Mouse (Mus musculus) urinary bladder, postnatal 25 days (tissue): ENCODE results near the gene Ttc21b.

Source experiments
- DNase-seq: peaks from one replicate; pipeline ENCODE4 v3.0.0; 2022; ENCODE audit warnings: low spot score

Ttc21b gene

DNA sequence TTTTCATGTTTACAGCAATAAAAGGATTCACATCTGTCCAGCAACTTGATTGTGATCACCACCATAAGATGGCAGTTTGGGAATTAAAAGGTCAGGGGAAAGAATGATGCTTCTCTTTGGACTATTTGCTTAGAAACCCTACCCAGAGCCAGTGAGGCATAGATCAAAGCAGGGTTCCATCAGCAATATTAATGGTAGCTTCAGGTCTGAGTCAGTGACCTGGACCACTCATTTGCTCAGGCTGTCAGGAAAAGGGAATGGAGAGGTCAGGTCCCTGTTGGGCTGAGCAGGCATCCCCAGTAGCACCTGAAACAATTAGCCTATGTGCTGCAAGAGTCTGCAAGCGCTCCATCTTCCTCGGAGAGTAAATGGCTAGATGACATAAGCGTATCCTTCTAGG lies 84.8 kb downstream of the Ttc21b start:
- no peak for DNase-seq

DNA sequence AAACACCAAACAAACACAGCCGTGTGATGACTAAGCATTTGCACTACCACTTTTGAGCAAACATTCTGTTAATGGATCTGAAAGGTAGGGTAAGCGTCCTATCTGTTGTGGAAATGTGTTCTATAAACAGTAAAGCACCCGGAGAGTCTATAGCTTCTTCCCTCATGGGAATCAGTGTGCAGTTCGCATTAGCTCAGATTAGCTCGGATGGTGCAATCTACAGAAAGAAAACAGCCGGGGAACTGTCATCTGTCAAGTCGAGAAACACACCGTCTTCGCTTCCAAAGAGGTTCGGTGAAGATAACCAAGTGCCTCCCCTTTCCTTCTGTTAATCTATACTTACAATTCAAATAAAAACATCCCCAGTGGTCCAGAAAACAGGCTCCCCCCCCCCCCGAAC lies 85.7 kb downstream of the Ttc21b start:
- DNase-seq: no peak

DNA sequence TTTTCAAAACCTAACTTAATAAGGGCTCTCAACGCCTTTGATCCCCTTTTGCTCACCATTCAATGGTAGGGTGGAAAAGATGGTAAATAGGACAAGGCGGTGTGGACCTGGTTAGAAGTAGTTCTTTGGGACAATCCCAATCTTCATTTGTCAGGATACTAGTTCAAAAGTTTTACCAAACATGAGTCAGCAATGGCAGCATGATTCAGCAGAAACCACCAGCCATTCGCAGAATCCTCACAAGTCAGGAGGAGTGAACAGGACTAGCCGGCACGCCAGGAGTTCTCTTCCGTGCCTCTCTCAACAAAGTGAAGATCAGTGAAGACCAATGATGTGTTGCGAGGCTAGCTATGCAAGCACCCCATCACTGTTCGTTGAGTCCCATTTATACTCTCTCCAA lies 91.4 kb downstream of the Ttc21b start:
- no peak for DNase-seq

DNA sequence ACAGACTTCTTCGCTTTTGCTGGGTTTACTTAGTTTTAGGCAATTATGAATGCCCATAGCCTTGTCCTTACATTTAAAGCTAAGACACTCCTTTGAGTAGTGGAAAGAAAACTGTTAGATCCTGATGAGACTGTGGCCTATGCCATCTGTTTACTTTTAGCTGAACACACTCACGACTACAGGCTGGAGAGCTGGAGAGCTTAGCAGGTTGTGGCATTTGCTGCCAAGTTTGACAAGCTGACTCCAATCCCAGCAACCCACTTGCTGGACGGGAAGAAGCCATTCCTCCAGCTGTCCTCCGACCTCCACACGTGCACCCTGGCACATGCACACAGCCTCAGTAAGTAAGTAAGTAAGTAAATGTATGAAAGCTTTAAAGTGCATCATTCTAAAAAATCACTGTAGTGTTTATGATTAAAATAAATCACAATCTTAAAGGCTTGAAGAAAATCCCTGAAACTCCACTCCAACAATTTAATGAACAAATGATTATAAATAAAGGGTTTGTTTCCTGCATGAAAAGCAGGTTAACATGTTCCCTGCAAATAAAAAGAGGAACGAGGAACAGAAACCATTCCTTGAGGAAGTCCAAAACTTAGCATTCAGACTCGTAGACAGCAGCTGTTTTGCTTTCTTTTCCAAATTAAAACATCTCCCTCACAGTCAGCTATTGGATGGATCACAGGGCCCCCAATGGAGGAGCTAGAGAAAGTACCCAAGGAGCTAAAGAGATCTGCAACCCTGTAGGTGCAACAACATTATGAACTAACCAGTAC lies 98.1 kb downstream of the Ttc21b start:
- no peak for DNase-seq

DNA sequence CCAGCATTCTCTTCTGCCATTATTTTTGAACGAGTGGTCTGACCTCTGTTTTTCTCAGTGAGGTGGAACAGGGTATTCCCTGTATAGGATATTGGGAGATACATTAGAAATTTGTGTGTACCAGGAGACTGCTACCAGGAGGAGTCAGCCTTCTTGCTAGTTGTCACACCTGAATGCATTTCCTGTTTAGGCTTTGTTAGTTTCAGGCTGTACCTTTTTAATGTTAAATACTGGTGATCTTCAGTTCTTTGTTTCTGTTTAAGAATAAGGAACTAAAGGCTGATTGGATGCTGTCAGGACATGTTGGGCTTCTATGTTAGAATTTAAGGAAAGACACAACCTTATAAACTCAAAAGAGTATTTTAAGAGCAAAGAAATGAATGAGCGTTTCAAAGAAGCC lies 105.0 kb downstream of the Ttc21b start:
- no peak for DNase-seq

DNA sequence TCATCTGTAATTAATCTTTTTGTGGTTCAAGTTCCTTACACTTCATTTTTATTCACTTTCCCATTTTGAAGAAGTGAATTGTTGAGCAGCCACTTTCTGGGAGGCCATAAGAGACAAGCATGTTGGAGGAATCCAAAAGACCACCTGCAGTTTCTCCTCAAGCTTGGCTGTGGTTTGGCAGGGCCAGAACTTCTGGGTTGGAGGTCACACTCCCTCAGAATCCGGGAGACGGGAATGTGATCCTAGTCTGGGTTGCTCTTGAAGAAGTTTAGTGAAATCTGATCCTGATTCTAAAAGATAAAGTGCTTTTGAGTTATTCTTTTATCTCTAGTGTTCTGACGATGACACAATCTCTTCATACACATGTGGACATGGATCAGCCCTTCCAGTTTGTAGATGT lies 105.9 kb downstream of the Ttc21b start:
- DNase-seq: no peak

DNA sequence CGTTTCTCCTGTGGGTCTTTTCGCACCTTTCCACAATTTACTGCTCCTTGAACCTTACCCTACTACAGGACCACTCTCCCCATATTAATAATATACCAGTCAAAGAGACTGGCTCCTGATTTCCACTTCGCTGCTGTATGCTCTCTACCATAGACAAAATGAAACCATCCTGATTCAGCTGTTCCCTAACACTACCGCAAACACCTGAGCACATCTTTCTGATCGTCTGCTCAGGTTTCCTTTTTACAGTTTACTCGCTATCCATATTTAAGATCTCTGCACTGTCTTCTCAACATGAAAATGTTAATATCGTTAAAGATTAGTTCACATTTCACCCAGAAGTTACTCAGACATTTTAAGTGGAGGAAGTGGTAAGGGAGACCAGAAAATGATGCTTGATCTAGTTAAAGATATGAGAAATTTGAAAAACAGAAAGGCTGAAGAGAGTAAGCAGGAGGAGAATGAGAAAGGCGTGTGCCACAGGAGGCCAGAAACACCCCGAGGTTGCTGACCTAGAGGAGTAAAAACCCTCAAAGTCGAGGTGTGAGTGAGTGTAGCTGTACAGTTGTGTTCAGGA lies 107.7 kb downstream of the Ttc21b start:
- no peak for DNase-seq

DNA sequence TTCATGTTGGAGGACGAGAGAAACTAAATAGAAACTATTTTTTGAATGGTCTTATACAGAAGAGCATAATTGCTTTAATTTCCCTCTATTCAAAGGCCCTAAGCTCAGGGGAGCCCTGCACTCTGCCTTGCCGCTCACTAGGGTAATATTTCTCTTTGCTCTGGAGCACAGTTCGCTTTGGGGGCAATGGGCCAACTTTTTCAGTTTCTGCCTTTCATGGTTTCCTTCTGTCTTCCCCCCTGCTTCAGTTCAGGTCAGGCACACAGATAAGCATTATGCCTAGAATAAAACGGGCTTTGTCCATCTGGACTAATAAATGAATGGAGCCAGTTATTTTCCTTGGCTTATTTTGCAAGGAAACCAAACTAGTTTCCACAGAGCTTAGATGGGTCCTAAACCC lies 109.9 kb downstream of the Ttc21b start:
- no peak for DNase-seq

DNA sequence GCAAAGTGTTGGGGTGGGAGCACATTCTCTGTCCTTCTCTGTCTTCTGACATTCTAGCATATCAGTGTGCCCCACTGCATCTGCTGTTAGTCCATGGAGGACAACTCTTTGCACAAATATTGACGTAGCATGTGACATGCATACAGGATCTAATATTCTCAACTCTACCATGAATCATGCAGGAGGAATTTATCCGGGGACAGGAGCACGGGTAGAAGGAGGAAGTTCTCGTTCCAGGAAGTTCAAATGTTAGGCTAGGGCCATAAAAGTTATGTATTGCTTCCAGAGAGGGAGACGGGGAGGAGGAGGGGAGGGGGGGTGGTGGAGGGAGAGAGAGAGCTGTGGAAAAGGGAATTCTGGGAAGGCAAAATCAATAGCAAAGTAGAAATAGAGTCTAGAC lies 111.6 kb downstream of the Ttc21b start:
- DNase-seq: no peak

DNA sequence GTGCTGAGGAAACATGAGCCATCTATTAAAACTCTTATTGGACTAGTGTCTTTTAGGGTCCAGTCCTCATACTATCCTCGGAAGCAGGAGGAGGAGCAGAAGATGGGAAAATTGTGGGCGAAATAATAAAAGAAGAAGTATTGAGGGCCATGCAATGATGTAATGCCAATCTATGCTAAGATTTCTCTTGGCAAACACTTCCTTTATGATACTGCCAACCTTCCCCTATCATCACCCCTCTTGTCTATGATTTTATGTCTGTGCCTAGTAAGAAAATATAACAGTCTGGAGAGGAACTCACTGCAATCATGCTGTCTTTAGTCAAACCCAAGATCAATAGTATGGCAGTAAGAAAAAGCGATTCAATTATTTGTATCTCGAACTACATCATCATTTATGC lies 113.1 kb downstream of the Ttc21b start:
- DNase-seq: no peak

DNA sequence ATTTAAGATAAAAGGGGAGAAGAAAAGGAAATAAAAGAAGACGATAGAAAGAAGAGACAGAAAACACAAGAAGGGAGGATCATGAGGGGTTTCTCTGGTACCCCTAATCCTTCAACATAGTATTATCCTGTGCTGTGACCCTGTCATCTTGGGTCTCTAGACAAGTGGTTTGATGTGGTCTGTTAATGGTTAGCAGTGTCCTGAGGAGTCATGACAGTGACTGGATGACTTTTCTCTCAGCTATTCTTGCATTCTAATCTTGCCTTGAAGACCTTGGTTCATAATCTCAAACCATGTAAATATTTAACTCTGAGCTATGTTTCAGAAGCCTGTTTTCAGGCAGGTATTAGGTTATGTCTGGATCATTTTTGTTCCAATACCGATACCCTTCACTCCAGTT lies 113.7 kb downstream of the Ttc21b start:
- no peak for DNase-seq

DNA sequence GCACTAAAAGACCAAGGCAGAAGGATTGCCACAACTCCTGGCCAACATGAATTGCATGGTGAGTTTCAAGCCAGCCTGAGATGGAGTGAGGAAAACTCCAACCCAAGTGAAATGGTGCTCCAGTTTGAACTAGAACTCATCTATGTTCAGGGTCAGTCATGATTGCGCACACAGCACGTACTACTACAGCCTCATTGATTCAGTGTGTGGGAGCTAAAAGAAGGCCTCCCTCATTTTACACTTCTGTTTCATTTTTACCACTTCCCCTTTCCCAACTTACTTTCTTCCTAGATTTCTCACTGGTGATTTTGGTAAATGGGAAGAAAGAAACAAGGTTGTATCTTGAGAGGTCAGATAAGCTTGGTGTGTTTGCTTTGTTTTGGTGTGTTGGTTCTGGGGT lies 114.1 kb downstream of the Ttc21b start:
- no peak for DNase-seq

DNA sequence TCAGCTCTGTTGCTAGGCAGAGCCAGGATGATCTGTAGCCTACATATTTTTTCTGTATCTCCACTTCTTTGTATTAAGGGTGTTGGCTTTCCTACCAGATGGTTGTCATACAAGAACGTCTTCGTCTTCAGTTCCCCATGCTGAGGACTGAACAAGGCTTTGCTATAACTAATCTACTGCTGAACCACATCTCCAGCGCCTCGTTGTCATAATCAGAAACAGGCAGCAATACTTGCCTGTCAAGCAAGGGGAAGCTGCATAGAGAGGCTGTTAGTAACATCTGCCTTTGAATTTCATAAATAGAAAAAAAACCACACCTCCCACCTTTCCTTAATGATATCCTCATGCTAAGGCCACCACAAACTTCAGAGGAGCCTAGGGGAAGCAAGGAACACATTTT lies 116.2 kb downstream of the Ttc21b start:
- DNase-seq: no peak
